Mouse (Mus musculus) testis, postnatal 10 days (tissue): Measurements from ENCODE around the gene Sik1.
A peak's percentile ranks its signal among the peaks of the same experiment; 100 is the strongest.

ENCODE experiments used
- DNase-seq: peaks from one replicate; pipeline ENCODE4 v3.0.0; 2021; ENCODE audit warnings: low spot score

The Sik1 gene

DNA sequence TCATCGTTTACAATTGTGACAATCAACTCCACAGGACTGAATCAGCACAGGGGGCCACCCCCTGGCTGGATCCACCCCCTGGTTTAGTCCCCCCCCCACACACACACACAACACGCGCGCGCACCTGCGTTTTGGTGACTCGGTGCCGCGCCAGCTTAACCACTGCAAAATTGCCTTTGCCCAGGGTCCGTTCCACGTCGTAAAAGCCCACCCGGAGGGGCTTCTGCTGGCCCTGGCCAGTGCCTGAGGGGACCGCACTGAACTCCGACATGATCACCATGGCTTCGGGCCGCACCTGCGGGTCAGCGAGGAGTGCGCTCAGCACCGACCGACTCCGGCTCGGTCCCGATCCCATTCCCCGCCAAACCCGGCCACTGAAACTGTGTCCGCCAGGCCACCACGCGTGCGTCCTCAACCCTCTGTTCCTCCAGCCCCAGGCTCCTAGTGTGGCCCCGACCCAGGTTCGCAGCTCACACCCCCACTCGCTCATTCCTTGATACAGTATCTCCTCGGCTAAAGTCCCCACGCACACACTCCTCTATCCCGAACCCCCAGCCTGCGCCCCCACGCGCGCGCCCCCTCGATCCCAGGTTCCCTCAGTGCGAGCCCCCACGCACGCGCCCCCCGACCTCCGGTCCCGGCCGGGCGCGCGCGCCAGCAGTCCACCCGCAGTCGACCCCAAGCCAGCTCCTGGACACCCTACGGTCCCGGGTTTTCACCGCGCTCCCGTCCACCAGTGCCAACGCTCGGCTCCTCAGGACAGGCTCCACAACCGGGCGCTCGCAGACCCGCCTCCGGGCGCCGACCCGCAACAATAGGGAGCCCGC is 621 bp downstream of the Sik1 start:
- DNase-seq, result peak; percentile 79

DNA sequence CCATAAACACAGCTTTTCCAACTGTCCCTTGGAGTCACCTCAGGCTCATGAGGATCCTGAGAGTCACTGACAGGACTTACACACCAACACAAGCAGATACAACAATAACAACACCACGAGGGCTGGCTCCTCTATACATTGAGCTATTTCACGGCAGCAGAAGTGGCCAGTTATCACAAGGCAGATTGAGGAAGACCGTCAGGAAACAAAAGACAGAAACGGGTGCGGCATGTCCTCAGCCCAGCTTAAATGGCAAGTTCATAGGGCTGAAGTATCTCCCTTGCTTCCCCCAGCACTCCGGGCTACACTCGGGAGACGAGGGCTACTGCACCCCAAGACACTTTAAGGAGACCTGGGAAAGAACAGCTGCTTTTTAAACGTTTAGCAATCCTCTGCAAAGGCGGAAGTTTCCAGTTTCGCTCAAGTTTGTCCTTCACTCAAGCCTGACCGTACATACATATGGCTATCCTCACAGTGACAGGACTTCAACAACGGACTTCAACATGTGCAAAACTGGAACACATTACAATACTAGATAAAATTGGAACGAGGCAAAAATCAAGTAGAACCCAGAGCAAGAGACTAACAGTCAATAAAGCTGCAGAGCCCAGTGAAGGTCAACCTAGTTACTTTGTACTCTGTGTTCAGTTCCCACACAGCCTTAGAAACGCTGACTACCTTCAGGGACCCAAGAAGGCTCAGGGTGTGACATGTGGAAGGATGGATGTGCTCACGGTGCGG is 2.0 kb downstream of the Sik1 start:
- no peak for DNase-seq

DNA sequence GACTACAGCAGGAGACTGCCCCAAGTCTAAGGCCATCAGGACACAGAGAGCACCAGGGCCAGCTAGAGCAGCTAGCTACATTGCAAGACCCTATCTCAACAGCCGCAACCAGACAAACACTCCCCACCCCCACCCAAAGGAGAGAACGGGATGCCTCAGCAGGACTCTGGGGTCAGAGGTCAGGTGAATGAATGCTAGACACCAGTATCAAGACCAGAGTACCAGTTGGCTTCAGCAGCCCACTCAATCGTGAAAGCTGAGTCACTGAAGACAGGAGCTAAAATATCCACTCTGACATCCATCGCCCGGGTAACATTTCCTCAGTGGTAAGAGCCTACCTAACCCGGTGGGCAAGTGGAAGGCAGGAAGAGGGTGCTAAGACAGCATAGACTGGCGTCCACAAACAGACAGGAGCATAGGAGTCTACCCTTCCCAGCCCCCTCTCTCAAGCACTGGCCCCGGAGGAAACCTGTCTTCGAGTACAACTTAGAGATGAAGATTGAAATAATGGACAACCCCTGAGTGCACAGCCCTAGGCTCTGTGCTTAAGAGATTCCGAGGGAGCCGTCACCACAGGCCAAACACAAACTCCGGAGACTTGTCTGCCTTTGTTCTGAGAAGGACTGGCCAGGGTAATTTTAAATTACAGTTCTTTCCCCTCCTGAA is 2.7 kb downstream of the Sik1 start:
- DNase-seq, result no peak

DNA sequence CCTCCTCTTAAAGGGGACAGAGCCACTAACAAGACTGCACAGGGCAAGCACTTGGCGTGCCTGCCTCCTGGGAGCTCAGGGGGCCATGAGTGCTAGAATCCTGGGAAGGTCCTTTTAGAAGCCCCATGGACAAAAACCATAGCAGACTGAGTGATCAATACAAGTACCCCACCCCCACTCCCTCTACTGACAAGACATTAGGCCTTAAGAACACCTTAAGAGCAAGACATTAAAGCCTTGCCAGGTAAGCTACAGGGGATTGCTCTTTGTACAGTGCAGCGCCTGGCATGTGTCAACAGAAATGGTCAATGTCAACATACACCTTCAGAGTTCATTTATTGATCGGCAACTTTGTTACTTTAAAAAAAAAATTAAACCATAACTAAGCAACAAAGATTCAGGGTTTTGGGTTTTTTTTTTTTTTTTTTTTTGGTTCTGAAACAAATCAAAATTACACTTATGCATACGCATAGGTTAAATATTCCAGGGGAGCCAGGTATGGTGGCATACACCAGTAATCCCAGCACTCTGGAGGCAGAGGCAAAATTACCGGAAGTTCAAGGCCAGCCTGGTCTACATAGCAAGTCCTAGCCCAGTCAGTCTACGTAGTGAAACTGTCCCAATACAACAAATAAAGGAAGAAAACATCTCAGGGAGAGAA is 3.7 kb downstream of the Sik1 start:
- no peak for DNase-seq

DNA sequence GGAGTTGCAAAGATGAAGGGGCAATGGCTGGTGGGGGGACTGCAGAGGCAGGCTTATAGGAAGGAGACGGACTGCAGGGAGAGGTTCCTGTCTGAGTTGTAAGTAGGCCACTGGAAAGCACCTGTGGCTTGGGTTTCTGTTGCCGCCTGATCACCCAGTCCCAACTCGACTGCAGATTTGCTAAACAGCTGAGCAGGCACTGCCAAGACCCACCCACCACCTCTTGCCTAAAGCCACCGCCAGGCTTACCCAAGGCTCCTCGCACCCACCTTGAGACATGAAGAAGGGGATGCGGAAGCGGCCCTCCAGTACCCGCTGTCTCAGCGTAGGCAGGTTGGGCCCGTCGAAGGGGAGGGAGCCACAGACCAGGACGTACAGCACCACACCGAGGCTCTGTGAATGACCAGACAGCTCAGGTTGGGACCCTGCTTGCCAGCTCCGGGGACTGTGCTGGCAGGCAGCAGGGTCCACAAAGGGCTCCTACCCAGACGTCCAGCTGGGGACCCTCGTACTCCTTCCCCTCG is 5.1 kb downstream of the Sik1 start:
- no peak for DNase-seq

DNA sequence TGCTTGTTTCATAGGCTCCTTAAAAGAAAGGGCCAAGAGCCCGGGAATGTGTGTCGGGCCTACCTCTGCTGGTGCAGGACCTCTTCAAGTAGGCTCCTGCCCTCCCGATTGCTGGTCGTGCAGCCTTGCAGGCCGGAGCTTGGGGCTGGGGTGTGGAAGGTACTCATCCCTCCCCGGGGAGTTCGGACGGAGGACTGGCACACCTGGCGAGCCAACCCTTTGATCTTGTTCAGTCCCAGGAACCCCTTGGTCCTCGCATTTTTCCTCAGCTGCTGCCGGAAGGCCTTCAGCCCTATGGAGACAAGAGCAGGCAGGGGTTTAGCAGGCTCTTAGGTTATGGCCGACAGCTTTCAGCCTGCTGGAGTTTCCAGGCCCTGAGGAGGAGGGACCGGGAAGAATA is 8.6 kb downstream of the Sik1 start:
- no peak for DNase-seq

DNA sequence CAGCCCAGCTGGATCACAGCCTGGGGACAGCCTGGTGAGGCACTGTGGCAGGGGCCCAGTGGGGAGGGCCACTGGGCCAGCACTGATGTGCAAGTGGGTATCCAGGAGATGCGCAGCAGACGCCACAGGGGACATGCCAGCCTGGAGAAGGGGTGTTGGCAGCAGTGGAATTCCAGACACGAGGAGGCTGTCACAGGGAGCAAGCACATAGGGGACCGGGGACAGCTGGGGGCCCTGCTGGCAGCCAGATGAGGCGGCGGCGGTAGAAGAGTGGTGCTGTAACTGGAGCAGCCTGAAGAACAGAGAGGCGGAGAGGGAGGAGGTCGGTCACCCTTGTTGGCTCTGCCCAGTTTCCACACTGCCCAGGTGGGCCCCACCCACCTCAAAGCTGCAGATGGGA is 9.3 kb downstream of the Sik1 start:
- no peak for DNase-seq

DNA sequence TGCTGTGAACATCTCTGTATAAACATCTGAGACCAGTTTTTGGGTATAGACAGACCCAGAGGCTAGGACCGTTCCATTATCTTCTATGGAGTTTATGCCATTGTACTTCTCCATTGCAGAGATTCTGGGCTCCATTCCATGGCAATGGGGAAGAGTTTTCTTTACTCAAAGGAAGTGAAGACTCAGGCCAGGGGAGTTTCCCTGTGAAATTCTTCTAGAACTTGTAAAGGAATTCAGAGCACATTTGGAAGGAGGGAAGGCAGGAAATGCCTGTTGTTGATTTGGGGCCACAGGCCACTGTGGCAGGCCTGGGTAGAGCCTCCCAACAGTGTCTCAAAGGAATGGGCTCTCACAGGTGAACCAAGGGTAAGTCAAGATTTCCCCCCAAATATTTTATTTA is 11.7 kb downstream of the Sik1 start:
- DNase-seq, result no peak

DNA sequence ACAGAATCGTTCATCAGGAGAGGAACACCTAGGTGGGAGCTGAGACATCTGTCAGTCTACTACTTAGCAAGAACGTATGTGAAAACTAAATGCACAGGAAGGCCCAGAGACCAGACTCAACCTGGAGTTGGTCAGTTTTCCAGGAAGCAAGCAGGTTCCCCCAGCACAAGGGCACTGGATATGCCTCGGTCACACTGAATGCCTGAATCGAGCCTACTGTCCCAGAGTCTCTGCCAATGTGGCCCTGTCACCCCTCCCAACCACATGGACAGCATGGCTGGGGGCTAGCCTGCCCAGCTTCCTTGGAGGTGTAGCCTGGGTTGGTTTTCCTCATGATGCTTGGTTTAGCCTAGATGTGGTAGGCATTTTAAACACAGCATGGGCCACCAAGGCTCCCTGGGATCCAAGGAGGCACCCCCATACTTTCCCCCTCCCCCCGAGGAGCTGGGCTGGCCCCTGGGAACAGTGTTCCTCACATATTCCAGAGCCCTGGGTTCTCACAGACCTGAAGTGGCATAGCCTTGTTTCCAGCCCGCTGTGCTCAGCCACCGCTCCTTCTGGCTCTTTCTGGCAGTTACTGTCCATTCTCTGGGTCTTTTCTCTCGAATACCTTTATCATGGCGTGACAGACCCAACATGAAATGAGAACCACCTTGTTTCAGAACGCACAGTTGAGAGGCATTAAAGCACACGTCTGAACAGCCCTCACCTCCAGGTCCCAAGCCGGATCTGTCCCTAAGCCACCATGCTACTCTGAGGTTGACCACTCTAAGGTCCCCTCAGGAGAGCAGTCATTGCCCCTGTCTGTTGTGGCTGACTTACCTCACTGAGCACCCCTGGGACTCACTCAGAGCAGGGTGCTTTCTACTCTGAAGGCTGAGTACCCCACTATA is 12.4 kb downstream of the Sik1 start:
- DNase-seq, result no peak

DNA sequence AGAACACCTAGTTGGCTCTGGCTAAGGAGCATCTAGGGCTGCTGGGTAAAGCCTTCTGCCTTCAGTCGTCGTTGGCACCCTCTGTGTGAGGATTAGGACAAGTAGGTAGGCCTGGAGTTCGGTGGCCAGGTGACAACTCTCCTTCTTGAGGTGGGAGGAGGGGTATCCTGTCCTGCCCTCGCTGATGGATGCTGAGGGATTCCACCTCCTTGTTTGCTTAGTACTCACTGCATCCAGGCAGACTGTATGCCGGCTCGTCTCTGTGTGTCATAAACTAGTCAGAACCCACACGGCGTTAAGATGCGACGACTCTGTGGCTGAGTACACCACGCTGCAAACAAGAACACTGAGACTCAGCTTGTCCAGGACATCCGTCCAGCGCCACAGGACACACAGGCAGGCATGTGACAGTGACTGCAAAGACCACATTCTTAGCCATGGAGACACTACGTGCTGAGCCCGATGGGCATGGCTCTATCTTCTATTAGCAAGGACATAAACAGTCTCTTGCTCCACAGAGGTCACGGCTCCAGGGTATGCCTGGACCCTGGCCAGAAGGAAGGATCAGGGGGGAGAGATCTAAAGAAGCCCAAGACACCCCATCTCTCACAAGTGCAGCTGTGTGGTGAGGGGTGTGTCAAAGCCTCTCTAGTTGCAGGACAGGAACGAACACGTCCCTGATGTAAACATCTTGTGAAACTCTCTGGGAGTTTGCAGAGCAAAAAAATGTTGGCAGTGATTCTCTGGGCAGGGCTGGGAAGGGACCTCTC is 13.6 kb downstream of the Sik1 start:
- no peak for DNase-seq

DNA sequence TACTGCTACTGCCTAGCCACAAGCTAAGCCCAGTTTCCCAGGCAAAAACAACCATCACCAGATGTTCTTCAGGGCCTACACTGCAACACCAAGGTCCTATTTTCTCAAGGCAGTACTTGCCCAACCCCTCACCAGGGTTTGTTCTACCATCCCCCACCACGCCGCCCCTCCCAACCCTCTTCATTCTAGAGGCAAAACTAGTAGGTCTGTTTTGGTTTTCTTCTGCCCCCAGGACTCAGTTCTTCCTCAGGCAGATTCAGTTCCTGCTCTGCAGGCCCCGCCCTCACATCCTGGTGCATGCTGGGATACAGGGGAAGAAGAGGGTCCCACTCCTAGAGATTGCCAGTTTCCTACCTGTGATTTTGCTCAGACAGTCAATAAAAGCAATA is 14.2 kb downstream of the Sik1 start:
- DNase-seq, result no peak

DNA sequence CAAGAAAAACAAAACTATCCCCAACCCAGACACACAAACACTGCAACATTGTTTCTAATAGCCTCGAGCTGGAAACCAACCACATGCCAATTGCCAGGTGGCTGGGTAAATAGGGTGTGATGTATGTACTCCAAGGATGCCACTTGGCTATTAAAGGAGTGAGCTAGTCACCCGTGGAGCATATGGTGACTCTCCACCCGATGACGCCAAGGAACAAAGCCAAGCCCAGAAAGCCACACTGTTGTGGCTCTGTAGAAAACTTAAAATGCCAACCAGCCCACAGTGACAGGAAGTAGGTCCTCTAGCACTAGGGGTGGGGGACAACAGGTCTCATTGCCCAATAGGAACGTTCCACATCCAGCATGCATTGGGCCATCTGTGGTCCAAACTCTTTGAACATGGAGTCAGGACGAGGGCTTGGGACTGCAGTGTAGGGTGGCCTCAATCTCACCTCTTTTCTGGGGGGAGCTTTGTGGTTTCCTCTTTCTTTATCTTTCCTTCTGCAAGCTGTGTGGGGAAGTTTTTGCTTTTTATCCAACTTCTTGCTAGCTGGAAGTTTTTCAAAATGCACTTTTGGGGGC is 15.1 kb downstream of the Sik1 start:
- no peak for DNase-seq

DNA sequence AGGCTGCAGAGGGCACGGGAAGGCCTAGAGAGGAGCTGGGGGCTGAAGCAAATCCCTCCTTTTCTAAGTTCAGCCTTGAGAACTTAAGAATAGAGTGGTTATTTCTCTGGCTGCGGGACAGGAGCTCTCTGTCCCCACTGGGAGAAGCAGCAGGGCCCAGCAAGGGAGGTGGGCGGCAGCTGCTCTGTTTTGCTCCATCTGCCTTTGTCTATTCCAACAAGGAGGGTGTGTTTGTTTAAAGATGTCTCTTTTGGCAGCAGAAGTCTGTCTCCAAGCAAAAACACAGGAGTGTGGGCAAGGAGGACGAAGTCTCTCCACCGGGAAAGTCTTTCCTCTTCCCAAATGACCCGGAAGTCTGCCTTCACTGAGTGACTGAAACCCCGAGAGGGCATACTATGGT is 18.8 kb downstream of the Sik1 start:
- no peak for DNase-seq

DNA sequence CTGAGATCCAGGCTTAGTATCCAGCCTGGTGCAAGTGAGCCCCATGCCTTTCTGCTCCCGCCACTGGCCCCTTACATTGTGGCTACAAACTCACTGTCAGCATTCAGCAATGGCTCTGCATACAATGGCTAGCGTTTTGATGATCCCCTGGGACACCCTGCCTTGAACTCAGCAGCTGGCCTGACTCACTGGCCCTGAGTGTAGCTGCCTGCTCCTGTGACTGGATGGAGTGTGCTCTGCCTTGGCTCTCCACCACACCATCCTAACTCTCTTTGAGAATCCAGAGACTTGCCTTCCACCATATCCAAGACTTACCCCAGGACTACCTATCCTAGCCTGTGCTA is 19.4 kb downstream of the Sik1 start:
- DNase-seq, result no peak

DNA sequence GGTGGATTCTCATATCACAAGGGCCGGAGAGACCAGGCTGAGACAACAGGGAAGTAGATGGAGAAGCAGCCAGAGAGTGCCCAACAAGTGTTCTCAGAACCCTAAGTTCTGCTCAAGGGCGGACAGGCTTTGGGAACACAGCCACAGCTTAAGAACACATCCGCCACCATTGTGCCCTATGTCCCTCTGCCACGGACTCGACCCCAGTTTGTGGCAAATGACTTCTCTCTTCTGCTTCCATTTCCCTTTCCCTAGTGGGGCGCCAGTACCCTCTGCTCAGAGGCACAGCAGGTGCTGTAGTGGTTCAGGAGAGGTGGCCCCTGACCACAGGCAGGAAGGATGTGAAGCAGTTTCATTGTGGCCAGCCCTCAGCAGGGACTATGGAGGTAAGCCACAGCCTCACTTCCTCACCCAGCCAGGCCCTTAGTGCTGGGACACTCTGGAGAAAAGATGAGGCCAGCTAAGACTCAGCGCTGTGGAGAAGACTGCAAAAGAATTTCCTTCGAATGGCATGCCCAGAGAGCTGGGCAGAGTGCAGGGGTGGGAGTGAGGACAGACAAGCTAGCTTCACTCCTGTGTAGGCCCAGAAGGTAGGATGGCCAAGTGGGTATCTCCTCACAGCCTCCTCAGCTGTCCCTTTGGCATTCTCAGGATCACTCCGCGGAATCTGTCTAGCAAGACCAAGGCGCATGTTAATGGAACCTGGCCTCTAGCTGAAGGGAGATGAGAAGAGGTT is 19.9 kb downstream of the Sik1 start:
- no peak for DNase-seq

DNA sequence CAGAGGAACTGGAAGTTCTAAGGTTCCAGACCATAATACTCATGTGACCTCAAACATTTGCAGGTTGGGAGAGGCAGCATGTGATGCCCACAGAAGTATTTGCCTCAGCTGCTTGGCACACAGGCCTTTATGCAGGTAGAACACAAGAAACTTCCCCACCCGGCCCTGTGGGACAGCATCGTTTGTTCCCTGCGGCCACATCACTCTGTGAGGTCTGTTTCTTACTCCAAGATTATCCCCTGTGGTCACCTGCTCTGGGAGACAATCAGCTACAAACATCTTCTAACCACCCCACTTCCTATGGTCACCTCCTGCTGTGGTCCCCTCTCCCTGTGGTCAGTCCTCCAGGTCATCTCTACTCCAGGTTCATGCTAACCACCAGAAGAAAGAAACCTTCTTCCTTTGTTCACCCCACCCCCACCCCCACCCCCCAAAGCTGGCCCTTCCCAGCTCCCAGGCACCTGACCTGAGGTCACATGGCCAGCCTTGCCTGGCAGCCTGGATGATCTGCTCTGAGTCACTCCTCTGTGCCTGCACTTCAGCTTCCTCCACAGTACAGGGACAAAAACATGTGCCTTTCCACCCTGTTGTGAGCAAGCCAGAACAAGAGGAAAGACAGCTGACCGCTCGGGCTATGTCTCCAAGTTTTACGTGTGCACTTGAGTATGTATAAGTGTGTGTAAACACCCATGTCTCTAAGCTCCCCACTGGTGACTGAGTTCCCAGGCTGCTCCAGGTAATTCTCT is 21.1 kb downstream of the Sik1 start:
- no peak for DNase-seq

DNA sequence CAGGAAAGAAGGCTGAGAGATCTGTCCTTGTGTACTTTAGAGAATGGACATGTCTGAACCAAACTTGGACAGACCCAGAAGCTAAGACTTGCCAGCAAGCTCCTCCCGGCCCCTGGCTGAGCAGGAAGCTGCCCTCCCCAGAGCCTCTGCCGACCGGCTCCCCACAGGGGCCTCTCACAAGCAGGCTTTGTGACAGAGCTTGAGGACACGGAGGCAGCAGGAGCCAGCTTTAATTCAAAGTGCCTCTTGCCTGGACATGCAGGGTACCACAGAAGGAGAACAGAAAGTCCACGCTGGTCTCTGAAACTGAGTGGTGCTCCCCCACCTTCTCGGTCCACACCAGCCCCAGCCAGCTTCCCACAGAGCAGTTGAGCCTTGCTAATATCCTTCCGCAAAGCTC is 21.9 kb downstream of the Sik1 start:
- DNase-seq, result no peak

DNA sequence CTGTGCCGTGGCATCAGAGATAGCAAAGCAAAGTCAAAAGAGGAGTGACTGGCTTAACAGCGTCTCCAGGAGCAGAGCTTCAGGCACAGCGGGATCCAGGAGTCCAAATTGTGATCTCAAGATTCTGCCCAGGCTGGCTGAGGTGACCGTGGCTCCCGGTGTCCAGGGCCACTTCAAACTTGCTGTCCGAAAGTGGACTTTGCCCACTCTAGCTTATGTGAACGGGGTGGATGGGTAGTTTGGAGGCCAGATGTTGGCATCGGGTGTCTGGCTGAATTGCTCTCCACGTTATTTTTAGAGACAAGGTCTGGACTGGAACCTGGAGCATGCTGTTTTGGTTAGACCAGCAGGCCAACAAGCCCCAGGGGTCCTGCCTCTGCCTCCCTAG is 23.0 kb downstream of the Sik1 start:
- DNase-seq, result no peak
